Mouse (Mus musculus) cerebellum, adult 2 months (tissue): ENCODE measurements at regions not wholly inside any gene's neighbourhood (a gene's known extent, or its start where the extent isn't known, plus 50 kb on each side); places are given as distances from the start of the nearest gene placed in this dataset.

ENCODE experiments used
- CTCF ChIP-seq: fragments of 200-500 bp; IDR thresholded peaks from 2 replicates; pipeline ENCODE4 v1.5.1; 2011; ENCODE audit warnings: low read depth, mild to moderate bottlenecking, control low read depth, low read length, moderate library complexity, borderline replicate concordance; ENCODE audit not compliant: insufficient read depth
- POLR2A ChIP-seq: fragments of 200-500 bp; IDR thresholded peaks from 2 replicates; pipeline ENCODE4 v1.6.1; 2011; ENCODE audit warnings: low read length, control low read depth, borderline replicate concordance; ENCODE audit not compliant: insufficient read depth

DNA sequence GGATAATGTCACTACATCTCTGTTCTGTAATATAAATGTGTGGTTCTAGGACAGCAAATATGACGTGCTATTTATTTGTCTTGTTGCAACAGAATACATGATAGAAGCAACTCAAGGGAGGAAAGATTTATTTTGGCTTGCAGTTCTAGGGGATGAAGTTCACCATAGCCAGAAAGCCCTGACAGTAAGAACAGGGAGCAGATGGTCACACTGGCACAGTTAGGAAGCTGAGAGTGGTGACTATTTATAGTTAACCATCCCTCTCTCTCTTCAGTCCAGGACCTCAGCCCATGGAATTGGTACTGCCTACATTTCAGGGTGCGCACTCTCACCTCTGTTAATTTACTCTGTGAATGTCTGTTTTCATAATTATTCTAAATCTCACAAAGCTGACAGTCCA lies 678.5 kb upstream of the Gm19410 start:
- TF ChIP-seq CTCF (no peak), POLR2A (no peak)
